Mouse (Mus musculus) neutrophil, adult 65 days (primary cell): ENCODE measurements around the gene Cnbp. TPM values are rescaled to one million over a fixed set of nuclear protein-coding genes. Genes with fewer than 3 reads are reported as not detected.

Experiments
- total RNA-seq: library from RNA; stranded (reverse); gene quantifications from 2 replicates; pipeline ENCODE4 v1.2.4, GENCODE M21; 2023

Cnbp gene
- 127 and 159 TPM in 2 replicates for total RNA-seq

DNA sequence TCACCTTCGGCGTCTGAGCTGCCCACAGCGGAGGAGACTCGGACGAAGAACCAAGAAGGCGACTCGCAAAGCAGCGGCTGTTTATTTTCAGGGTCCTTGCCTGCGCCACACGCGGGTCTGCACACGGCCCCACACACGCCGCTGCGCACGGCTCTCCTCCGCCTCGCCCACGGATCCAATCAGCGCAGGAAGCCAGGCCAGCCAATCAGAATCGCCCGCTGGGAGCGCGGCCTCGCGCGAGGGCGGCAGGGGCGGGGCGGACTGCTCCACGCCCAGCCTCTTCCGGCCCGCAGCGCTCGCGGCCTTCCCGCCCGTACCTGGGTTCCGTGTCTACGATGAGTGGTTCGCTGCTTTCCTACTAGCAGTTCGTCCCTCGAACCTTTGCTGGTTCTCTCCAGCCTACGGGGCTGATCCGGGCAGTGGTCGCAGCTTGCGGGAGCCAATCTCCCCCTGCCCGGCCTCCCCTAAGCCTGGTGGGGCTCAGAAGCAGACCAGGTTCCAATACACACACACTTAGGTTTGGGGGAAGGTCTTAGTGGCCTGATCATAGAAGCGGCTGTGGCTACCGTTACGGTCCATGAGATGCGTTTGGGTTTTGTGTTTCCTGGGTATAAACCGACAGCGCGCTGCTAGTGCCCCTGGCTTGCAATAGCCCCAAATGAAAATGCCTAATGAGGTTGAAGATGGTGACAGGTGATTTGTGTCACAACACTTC, at the start of gene Cnbp:
Cnbp (minus strand) TSS at position 207 of the 715 bp plus-strand sequence.

DNA sequence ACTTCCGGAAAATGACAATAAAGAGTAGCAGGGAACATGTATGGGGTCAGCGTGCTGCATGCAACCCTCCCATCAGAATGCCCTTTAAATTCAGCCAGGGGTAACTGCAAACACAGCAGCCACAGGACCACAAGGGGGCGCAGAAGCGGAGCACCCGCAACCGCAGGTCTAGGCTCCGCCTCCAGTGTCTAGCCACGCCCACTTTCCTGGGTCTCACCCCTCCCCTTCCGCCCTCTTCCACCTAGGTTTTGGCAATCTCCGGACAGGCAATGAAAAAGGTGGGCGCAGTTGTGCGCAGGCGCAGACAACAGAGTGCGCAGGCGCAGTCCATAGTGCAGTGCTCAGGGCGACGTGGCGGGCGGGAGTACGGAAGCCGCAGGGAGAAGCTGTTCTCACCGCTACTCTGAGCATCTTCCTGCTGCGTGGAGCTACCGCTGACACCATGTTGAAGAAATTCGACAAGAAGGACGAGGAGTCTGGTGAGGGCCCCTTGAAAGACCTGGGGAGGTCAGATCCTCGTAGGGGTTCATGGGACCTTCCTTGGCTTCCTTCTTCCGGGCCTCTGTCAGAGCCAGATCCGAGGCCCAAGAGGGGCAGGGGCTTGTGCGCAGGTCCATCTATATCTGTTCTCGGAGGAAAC, 36.8 kb upstream of the Cnbp start, which contains the start of gene Copg1:
Copg1 (plus strand) TSS at position 221 of the 640 bp plus-strand sequence.

DNA sequence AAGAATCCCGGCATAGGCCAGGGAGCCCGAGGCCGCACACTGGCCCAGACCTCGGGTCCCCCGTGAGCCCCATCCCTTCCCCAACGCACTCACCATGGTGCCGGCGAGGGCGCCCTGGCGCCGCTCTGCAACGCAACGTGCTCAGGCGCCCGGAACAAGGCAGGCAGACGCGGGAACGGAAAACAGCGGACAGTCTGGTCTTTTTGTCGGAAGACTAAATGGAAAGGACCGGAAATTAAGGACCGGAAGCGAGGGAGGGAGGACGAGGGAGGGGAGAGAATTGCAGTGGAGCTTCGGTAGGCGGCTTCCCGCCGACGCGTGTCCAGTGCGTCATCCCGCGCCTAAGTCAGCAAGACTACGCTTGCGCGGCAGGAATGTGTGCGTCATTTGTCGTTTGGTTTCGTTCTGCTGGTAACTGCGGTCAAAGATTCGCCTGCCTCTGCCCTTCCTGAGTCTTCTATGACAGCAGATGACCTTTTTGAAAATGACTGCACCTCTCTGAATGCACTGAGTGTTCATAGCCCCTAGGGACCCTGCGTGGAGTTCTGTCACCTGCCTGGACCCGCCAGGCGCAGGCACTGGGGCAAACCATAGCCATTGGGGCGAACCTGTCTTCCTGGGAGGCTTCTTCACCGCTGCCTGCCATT, 12.2 kb downstream of the Cnbp start, which contains the start of gene Isy1:
Isy1 (minus strand) TSS at position 248 of the 647 bp plus-strand sequence.

DNA sequence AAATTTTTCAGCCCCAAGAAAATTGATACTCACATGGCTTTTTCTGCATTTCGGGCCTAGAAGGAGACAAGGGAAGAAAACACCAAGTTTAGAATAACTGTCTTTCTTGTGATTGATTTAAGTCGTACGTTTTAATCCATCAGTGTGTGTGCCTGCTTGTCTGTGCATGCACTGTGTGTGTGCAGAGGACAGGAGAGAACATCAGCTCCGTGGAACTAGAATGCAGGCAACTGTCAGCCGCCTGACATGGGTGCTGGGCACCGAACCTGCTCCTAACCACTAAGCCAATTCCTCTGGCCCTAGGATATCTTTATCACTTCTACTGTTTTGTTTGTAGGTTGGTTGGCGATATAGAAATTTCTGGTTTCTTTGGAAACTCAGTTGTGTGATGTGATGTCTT, 15.2 kb downstream of the Cnbp start, which contains the start of gene Gm45140:
Gm45140 (minus strand) TSS at position 101 of the 400 bp plus-strand sequence.

DNA sequence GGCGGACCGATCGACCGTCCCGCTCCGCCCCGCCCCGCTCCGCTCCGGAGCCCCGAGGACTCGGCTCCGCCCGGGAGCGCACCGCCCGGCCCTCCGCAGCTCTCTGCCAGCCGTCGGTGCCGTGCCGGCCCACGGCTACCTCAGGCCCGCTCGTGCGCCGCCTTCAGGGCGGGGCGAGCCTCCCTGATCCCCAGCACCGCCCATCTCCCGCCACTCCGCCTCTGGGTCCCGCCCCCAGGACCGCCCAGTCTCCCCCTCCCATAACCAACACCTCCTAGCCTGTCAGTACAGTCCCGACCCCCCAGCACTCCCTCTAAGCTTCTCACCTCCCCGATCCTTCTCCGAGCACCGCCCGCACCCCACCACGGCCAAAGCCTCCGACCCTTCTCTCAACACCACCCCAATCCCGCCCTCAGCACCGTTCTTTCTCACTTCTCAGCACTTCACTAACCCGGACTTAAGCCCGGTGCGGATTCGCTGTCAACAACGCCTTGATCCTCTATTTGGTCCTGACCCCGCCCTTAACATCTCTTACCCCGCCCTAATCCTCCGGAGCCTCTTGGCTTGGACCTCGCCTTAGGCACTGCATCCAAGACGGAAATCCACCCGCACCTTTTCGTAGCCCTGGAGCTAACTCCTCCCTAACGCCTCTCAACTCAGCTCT, 39.1 kb downstream of the Cnbp start, which contains the start of gene Rab43:
Rab43 (minus strand) TSS at position 490 of the 664 bp plus-strand sequence.

Other genes starting within 250 kb of the Cnbp start
- gene Aplf, start 178.9 kb downstream of the Cnbp start, total RNA-seq = 2.0 and 2.2 TPM in 2 replicates
- gene Efcc1, start 120.2 kb downstream of the Cnbp start, total RNA-seq = not detected in 2 replicates
- 1.5 and 3.6 TPM in 2 replicates for gene Gp9, start 73.0 kb downstream of the Cnbp start, total RNA-seq
- gene Rab43, start 38.9 kb downstream of the Cnbp start, total RNA-seq = 54.8 and 58.6 TPM in 2 replicates
- gene Gm45140, start 15.3 kb downstream of the Cnbp start, total RNA-seq = 2.3 and 7.9 TPM in 2 replicates
- gene Isy1, start 12.3 kb downstream of the Cnbp start, total RNA-seq = 31.2 and 34.1 TPM in 2 replicates
- gene Copg1, start 36.7 kb upstream of the Cnbp start, total RNA-seq = 61.7 and 74.7 TPM in 2 replicates
- gene Hmces, start 62.8 kb upstream of the Cnbp start, total RNA-seq = 15.0 and 20.6 TPM in 2 replicates
- gene H1fx, start 130.5 kb upstream of the Cnbp start, total RNA-seq = 2.3 and 2.4 TPM in 2 replicates
- gene Rab7, start 194.2 kb upstream of the Cnbp start, total RNA-seq = 435 and 603 TPM in 2 replicates
- 130 and 143 TPM in 2 replicates for gene Rpn1, start 233.4 kb upstream of the Cnbp start, total RNA-seq